Mouse (Mus musculus) liver, adult 10 weeks (tissue): ENCODE data around the gene Fam117b. TPM values are rescaled to one million over a fixed set of nuclear protein-coding genes. Genes with fewer than 3 reads are reported as not detected.

Experiments used
- polyA plus RNA-seq: library from polyadenylated mRNA; stranded (reverse); fragments of 350-450 nt; fragmentation: Illumina TruSeq; extraction: RNeasy Lipid Tissue Mini Kit (QIAGEN cat#74804); gene quantifications from one replicate; pipeline ENCODE4 v1.2.3, GENCODE M21; 2014; ENCODE audit warnings: low read depth, low replicate concordance

Fam117b gene
- polyA plus RNA-seq: 6.1 TPM

GRCm38 (mm10) chr1:59912413-59913157 is at the start of gene Fam117b:
Gene Fam117b, plus strand, starts transcription at chr1:59913006.

Other genes with a start within 250 kb of the Fam117b start
- gene Sumo1, start 242.2 kb upstream of the Fam117b start, polyA plus RNA-seq: 125 TPM
- gene Nop58, start 228.0 kb upstream of the Fam117b start, polyA plus RNA-seq: 83.5 TPM
- 18.2 TPM for gene Bmpr2, start 149.6 kb upstream of the Fam117b start, polyA plus RNA-seq
- not detected for gene Ica1l, start 130.2 kb downstream of the Fam117b start, polyA plus RNA-seq
- gene Carf, start 185.2 kb downstream of the Fam117b start, polyA plus RNA-seq: 5.1 TPM
- 15.9 TPM for gene Wdr12, start 185.6 kb downstream of the Fam117b start, polyA plus RNA-seq